8 mouse cellular contexts compared by ENCODE assay signal in genomic region chr5:25025309-25026019, GRCm38 (mm10).
DNase-seq lines count a peak whose midpoint lies in the region; ATAC-seq and TF ChIP-seq lines count a peak whose summit lies in the region.

No protein-coding gene starts in this region.

- no peak for ATAC-seq in midbrain, postnatal 0 days (ENCODE audit: low FRiP score)
- ATAC-seq in midbrain, embryonic 15.5 days (replicated peaks): no peak
- ATAC-seq in midbrain, embryonic 14.5 days (ENCODE audit: low FRiP score, low TSS enrichment): no peak

- H3K9me3 ChIP-seq in midbrain, postnatal 0 days (ENCODE audit: low read length): no peaks in the 10 kb centered on the region
- H3K9me3 ChIP-seq in midbrain, embryonic 15.5 days: no peaks in the 10 kb centered on the region
- H3K9me3 ChIP-seq in midbrain, embryonic 14.5 days (ENCODE audit: control insufficient read depth, low read length): no peaks in the 10 kb centered on the region

- H3K36me3 ChIP-seq in midbrain, postnatal 0 days (ENCODE audit: insufficient read depth, low read length): no peaks in the 10 kb centered on the region
- no peaks in the 10 kb centered on the region for H3K36me3 ChIP-seq in midbrain, embryonic 15.5 days (replicated peaks)
- no peaks in the 10 kb centered on the region for H3K36me3 ChIP-seq in heart, adult 2 months (ENCODE audit: control insufficient read depth, insufficient read depth, low read length)
- H3K36me3 ChIP-seq in midbrain, embryonic 14.5 days (ENCODE audit: control insufficient read depth, insufficient read depth, low read length): no peaks in the 10 kb centered on the region

- DNase-seq in midbrain, postnatal 0 days (ENCODE audit: low spot score): no peak
- DNase-seq in heart, adult 2 months: peak; percentile 71 to 76
- DNase-seq in left cerebral cortex, postnatal 4 days: peak; percentile 17
- peak; percentile 61 for DNase-seq in testis, postnatal 14 days (ENCODE audit: low spot score)
- no peak for DNase-seq in midbrain, embryonic 14.5 days
- DNase-seq in embryo, embryonic 9.5 days (ENCODE audit: extremely low spot score): no peak
- no peak for DNase-seq in cerebellum, adult 9-10 months

- no peak overlapping the region for H3K9ac ChIP-seq in midbrain, postnatal 0 days (replicated peaks; ENCODE audit: low read length, poor library complexity, severe bottlenecking)
- H3K9ac ChIP-seq in midbrain, embryonic 15.5 days: no peak overlapping the region
- H3K9ac ChIP-seq in heart, adult 2 months (ENCODE audit: low read depth, low read length): peak overlapping the region; percentile 43
- no peak overlapping the region for H3K9ac ChIP-seq in midbrain, embryonic 14.5 days (replicated peaks; ENCODE audit: low read length)

- H3K79me2 ChIP-seq in heart, adult 2 months (replicated peaks; ENCODE audit: control insufficient read depth, insufficient read depth, low read length): no peaks in the 10 kb centered on the region

- 69% methylated on average over 12 of the region's 12 CpGs for WGBS in midbrain, postnatal 0 days
- WGBS in midbrain, embryonic 15.5 days: 76% methylated on average over 12 of the region's 12 CpGs
- WGBS in heart, adult 2 months: 32% methylated on average over 12 of the region's 12 CpGs
- WGBS in midbrain, embryonic 14.5 days: 70% methylated on average over 12 of the region's 12 CpGs

- H3K4me1 ChIP-seq in midbrain, postnatal 0 days (ENCODE audit: insufficient read depth, low read length): no peaks in the 10 kb centered on the region
- H3K4me1 ChIP-seq in midbrain, embryonic 15.5 days: no peaks in the 10 kb centered on the region
- peaks cover 14% of the 10 kb centered on the region for H3K4me1 ChIP-seq in heart, adult 2 months (ENCODE audit: control insufficient read depth, insufficient read depth, low read length)
- no peaks in the 10 kb centered on the region for H3K4me1 ChIP-seq in midbrain, embryonic 14.5 days (ENCODE audit: control insufficient read depth, insufficient read depth, low read length)

- intact Hi-C loops in heart, adult 2 months (cut with DNase I): no loop called here
- intact Hi-C loops in left cerebral cortex, postnatal 4 days (cut with DNase I): no loop called here

- H3K4me3 ChIP-seq in midbrain, postnatal 0 days (ENCODE audit: low read depth, low read length): no peak overlapping the region
- no peak overlapping the region for H3K4me3 ChIP-seq in midbrain, embryonic 15.5 days
- H3K4me3 ChIP-seq in heart, adult 2 months: peak overlapping the region; percentile 3; the same call in 1 of the 2 replicates
- H3K4me3 ChIP-seq in midbrain, embryonic 14.5 days (replicated peaks; ENCODE audit: low read depth, low read length): no peak overlapping the region

- no peak overlapping the region for H3K4me2 ChIP-seq in midbrain, postnatal 0 days (ENCODE audit: low read depth, low read length, poor library complexity, severe bottlenecking)
- no peak overlapping the region for H3K4me2 ChIP-seq in midbrain, embryonic 15.5 days
- no peak overlapping the region for H3K4me2 ChIP-seq in midbrain, embryonic 14.5 days (ENCODE audit: low read length)

- H3K27ac ChIP-seq in midbrain, postnatal 0 days (ENCODE audit: low read depth, low read length): no peak overlapping the region
- H3K27ac ChIP-seq in midbrain, embryonic 15.5 days: no peak overlapping the region
- peak overlapping the region; percentile 55 for H3K27ac ChIP-seq in heart, adult 2 months
- no peak overlapping the region for H3K27ac ChIP-seq in midbrain, embryonic 14.5 days (replicated peaks; ENCODE audit: low read depth, low read length)

- TF ChIP-seq POLR2A in heart, adult 2 months (IDR thresholded peaks at IDR 0.05; ENCODE audit: insufficient read depth, low read depth, low read length): peak; percentile 55; the same call in 1 of the 2 replicates

- TF ChIP-seq CTCF in midbrain, postnatal 0 days (IDR thresholded peaks at IDR 0.05): peak; percentile 12; the same call in 1 of the 2 replicates
- peak; percentile 29 for TF ChIP-seq CTCF in heart, adult 2 months (IDR thresholded peaks at IDR 0.05)

- no peaks in the 10 kb centered on the region for H3K27me3 ChIP-seq in midbrain, postnatal 0 days (ENCODE audit: insufficient read depth, low read length)
- H3K27me3 ChIP-seq in midbrain, embryonic 15.5 days (replicated peaks): no peaks in the 10 kb centered on the region
- H3K27me3 ChIP-seq in heart, adult 2 months (ENCODE audit: control insufficient read depth, insufficient read depth, low read length): no peaks in the 10 kb centered on the region
- no peaks in the 10 kb centered on the region for H3K27me3 ChIP-seq in midbrain, embryonic 14.5 days (ENCODE audit: control insufficient read depth, insufficient read depth, low read length)

- TF ChIP-seq EP300 in heart, adult 2 months (IDR thresholded peaks at IDR 0.05; ENCODE audit: insufficient read depth, low read depth, low read length): no peak

Comparison
In these comparisons a context has a peak if more than half of its experiments do, and no peak if none do; other contexts are left out.
1. DNase-seq: peak in heart, adult 2 months (2 of 2), left cerebral cortex, postnatal 4 days (single experiment) and testis, postnatal 14 days (single experiment); none in midbrain, postnatal 0 days (single experiment), midbrain, embryonic 14.5 days (single experiment), embryo, embryonic 9.5 days (single experiment) and cerebellum, adult 9-10 months (single experiment).